Mouse (Mus musculus) gastrocnemius, postnatal 25 days (tissue): ENCODE data around the gene Rif1. TPM values are rescaled to one million over a fixed set of nuclear protein-coding genes. Genes with fewer than 3 reads are reported as not detected.

Experiments
- DNase-seq: peaks from one replicate; pipeline ENCODE4 v3.0.0; 2022
- long read RNA-seq, 2 experiments: library from polyadenylated mRNA; stranded (forward); transcript quantifications; one replicate each; pipeline ENCODE4 v2.0.0; 2021
- total RNA-seq, 2 experiments: library from RNA; stranded (reverse); gene quantifications; 1 replicate in 1 of 2; 2 replicates in 1 of 2; pipeline ENCODE4 v1.2.3; 2021

Rif1 gene
- 10 to 100 TPM in 1 of 2 experiments, 1 to 10 TPM in 1; 9.0 to 10.4 TPM for total RNA-seq
- long read RNA-seq, experiment 1, result 0 reads
- long read RNA-seq, experiment 2, partial matches to known transcripts, result 1 of 4 reads
- long read RNA-seq, experiment 2, other reads (novel, unspliced or antisense), result 3 of 4 reads

DNA sequence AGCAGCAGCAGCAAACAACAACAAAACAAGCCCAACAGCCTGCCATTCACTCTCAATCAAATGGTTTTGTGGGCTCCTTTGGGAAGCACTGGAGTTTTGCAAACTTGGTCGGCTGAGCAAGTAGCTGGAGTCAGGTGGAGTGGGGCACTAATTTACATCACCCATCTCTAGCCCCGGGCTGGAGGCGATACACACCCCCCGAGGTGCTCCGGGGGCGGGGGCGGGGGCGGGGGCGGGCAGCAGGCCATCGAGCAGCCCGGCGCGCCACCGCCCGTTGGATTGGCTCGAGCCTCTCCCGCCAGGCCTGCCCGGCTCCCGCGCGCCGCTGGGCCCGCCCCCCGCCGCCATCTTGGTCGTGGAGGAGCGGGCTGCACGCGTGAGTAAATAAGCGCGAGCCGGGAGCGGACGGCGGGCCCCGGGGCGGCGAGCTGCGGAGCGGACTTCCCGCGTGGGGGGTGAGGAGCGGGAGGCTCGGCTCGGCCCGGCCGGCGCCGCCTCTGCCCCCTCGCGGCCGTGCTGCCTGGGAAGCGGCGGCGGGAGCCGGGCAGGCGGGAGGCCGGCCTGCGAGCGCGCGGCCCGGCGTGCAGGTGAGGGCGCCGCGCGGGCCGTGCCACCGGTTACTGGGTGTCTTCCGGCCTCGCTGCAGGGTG lies at the start of gene Rif1:
Gene Rif1, plus strand, starts transcription at position 342 of the 650 bp plus-strand sequence.
- DNase-seq, result peak; percentile 88

DNA sequence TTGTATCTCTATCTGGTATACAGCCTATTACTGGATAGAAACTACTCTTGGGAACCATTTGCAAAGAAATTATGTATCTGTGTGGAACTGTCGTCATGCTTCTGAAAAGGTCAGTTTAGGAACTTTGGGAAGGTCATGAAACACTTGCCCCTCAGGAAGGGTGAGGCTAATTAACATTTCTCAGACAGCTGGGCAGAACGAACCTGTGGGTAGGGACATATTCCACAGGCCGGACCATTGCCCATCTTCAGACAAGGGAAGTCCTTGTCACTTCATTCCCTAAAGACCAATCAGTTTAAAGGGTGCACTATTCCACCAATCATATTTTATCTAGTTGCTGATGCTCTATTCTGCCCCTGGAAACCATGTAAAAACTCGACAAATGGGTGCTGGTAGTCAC lies 45.6 kb upstream of the Rif1 start:
- DNase-seq, result no peak

DNA sequence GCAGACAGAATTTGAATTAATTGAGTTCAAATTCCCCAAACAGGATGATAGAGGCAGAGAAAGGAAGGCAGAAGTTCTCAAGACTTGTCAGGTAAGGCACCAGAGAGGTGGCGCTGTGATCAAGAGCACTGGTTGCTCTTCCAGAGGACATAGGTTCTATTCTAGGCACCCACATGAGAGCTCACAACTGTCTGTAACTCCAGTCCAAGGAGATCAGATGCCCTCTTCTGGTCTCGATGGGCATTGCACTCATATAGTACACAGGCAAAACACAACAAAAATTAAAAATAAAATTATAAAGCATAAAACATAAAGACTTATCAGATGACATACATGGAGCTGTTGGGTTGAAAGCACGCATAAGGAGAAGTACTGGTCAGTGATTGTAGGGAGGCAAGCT lies 43.2 kb upstream of the Rif1 start:
- no peak for DNase-seq

DNA sequence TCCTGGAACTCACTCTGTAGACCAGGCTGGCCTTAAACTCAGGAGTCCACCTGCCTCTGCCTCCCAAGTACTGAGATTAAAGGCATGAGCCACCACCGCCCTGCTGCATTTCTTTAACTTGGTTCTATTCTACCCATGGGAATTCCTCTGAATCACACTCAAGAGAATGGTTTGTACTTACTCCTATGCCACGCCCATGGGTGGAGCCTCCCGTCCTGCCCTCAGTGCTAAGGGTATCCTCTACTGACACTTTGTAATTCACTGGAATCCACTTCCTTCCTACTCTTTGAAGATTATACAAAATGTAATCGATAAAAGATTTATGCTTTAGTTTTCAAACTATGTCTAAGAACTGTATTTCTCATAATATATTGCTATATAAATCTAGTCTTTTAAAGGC lies 41.1 kb upstream of the Rif1 start:
- DNase-seq, result no peak

DNA sequence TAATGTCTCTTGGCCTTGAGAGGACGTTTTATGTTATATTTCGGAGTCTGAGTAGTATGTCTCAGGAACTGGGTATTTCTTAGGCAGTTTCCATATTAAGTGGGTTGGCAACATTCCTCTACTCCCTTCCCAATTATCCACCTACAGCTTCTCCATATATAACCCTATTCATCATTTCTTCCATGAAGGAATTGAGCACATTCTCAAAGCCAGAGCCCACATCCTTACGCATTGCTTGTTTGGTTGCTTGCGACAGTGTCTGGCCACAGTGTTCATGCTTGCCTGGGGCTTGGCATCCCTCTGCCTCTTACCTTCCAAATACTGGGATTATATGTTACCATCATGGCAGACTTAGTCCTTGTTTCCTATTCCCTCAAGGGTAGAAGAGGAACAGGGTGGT lies 38.0 kb upstream of the Rif1 start:
- no peak for DNase-seq

DNA sequence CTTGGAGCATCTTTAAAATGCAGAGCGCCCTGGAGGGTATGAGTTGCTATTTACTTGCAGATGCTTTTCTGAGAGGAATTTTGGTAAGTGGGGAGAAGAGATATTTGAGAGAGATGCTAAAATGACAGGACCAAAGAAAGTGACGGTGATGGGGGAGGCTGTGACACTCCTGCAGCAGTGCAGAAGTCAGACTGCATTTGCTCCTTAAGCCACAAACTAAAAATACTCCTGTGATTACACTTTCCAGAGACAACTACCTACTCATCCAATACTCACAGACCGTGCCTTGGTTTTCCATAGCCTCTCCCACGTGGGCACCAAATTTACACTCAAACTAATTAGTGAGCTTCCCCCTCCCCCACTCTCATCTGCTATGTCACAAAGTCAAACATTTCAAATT lies 37.5 kb upstream of the Rif1 start:
- DNase-seq, result no peak

DNA sequence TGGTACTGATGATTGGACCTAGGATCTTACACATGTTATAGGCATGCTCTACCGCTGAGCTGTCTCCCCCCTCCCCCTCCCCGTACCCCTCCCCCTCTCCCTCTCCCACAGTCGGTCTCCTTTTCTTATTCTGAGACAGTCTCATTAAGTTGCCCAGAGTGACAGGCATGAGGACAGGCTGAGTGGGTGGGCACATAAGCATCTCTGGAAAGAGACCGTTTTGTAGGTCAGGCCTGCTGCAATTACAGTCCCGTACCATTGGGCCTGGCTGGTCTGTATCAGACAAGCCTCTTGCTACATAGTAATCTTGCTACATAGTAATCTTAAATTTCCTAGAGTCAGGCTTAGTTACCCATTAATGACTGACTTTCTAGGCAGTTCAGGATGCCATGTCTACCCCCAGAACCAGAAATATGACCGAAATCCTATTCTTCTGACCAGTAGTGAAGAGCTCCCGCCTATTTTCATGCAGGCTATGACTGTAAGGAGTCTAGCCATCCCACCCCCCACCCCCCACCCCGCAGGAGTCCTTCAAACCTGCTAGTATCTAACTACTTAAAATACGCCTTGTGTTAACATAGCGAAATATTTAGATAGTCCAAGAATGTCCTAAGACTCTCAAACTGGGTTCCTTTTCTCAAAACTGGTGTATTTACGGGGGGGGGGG lies 35.6 kb upstream of the Rif1 start:
- no peak for DNase-seq

DNA sequence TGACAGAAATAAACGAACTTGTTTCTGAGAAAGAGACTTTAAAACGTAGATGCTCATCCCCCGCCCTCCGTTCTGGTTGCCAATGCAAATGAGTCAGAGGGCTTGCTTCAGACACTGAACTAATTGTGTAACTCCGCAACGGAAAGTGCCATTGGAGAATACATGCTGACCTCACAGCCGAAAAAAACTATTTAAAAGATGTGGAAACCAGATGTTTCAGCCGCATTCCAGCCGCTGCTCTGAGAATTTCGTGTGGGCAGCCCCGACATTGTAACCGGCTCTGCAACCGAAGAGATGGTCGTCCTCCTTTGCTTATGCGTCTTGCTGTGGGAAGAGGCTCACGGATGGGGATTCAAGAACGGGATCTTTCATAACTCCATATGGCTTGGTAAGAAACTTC lies 34.8 kb upstream of the Rif1 start, which contains the start of gene Tnfaip6:
Gene Tnfaip6, plus strand, starts transcription at position 128 of the 400 bp plus-strand sequence.
- DNase-seq, result peak; percentile 69

DNA sequence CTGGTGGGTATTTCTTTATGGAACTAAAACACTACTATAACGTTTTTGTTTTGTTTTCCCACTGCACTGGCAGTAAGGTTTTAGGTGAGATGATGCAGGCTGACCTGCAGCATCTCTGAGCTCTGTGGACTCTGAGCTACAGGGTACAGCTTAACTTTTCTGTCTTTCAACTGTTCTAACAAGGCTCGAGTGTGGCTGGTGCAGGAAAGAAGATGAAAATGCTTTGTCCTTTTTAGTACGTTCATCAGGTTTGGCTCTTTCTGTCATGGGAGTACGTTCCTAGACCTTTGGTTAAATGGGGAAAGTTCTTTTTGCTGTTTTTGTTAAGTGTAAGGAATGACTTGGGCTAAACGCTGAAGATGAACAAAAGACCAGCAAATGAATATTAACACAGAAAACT lies 34.1 kb upstream of the Rif1 start:
- no peak for DNase-seq

DNA sequence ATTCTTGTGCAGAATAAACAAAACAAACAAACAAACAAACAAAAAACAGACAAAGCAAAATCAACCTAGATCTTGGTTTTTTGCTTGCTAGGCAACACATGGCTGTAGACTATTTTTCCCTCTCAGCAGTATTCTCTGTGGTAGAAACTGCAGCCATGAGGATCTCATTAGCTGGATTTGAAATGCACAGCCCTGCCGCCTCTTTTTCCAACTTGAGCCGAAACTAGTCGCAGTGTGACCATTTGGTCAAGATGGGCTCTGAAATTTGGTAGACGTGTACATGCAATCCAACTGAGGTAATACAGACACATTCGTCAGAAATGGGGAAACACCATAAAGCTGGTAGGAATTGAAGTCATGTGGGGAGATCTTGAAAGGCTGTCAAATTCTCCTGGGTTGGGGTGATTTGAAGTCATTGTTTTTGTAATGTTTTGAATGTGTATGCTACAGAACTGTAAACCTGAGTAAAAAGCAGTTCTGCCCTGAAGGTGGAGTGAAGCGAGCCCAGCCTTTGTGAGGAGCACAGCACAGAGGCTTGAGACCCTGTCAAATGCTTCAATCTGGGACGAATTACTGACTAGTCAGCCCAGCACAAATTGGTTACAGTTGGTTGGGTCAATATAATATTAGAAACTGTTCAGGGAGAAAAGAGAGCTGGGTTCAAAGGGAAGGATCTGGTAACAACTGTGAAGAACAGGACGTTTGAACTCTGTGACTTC lies 33.4 kb upstream of the Rif1 start:
- no peak for DNase-seq

DNA sequence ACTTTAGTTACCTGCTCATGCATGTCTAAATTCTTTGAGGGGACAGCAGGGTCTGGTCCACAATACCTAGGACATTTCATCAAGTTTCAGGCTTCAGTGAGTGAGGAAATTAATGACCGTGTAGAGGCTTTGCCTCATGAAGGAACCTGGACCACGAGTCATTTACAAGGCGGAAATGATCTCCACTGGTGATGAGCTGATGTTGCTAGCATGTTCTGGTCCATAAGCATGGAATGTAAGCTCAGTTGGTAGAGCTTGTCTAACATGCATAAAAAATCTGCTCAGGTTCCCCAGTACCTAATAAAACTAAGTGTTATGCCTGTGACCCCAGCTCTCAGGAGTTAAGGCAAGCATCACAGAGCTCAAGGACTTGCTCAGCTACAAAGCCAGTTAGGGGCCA lies 30.5 kb upstream of the Rif1 start:
- DNase-seq, result no peak

DNA sequence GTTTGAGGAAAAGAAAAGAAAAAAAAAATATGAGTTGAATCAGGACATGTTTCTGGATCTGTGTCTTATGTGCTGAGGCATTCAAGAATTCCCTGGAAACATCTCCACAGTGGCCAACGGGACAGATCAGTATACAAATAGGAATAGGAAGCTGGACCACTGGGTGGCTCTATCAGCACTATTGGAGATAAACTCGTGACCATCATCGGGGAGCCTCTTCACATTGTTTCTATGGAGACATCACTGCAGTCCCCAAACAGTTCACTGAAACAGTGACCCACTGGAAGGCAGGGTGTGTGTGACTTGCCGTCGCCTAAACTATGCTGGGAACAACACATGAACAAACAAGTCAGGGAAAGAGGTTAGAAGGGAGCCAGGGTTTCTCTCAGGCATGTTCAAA lies 29.9 kb upstream of the Rif1 start:
- peak; percentile 7 for DNase-seq

DNA sequence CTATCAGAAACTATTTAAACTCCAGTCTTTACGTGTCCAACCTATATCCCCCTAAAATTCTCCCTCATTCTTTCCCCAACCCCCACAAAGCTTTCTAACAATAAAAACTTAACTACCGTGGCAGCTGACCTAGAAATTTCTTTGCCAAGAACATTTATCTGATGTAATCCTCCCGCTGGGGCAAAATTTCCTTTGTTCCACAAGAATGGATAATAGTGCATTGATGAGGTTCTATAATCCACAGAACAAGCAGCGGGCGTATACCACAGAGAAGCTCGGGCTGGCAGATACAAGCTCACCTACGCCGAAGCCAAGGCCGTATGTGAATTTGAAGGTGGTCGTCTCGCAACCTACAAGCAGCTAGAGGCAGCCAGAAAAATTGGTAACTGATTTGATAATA lies 29.1 kb upstream of the Rif1 start:
- no peak for DNase-seq

DNA sequence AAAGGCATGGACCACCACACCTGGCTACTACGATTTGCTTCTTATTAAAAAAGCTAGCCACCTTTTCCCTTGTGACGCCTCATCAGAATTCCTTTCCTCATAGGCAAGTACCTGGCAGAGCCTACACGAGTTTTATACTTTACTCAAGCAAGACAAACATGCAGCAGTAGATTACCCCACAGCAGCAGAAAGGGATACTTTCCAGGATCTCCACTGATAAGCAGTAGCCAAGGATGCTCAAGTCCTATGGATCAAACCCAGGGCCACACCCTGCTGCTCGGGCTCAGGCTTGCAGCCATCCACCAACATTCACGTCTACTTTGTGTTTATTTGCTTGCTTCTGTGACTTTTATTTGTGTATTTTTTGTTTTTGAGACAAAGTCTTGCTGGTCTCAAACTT lies 26.6 kb upstream of the Rif1 start:
- no peak for DNase-seq

DNA sequence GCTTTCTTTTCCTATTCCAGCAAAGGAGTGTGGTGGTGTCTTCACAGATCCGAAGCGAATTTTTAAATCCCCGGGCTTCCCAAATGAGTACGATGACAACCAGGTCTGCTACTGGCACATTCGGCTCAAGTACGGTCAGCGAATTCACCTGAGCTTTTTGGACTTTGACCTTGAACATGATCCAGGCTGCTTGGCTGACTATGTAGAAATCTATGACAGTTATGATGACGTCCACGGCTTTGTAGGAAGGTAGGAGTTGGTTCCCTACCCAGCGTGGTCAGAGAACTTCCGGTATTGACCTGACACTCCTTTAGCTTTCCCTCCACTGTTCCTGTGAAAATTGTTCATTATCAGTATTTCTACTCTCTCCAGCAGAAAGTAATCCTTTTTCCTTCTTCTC lies 21.8 kb upstream of the Rif1 start:
- DNase-seq, result no peak

DNA sequence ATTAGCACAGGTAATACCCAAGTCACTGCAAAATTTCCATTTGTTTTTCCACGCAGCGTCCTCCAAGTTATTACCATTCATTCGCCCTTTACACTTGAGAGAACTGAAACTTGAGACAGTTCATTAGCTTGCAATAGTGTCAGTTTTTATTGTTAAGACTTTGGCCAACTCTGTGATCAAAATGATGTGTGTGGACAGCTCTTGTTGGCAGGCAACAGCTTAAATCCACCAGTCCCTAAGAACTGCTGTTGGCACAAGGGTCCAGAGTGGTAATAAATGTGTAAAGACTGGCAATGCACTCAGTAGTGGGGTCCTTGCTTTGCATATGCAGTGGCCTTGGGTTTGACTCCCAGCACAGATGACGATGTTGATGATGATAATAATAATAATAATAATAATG lies 20.3 kb upstream of the Rif1 start:
- no peak for DNase-seq

DNA sequence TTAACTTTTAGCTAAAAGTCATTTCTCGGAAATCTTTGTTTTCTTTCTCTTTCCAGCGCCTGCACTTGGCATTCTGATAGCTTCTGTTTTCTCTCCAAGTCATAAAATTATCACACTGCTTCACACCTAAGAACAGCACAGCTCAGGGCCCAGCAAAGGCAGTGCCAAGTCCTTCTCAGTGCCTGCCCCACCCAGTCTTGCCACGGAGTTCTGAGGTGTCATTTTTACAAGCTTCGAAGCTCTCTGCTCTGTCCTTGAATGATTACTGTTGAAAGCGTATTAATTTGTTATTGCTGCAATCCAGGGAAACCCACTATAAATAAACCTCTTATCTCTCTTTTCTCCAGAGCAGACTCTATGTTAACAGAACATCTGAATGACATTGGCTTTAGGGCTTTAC lies 19.1 kb upstream of the Rif1 start:
- DNase-seq, result no peak

DNA sequence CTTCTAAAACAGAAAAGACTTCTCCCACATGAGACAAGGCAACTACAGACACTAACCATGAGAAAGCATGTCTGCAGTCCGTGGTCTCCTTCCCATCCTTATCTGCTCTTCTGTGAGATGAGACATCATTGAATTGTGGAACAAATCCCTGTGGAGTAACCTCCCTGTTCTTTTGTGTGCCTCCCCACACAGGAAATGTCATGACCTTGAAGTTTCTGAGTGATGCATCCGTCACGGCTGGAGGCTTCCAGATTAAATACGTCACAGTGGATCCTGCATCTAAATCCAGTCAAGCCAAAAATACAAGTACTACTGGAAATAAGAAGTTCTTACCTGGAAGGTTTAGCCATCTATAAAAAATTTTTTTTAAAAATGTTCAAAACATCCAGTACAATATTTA lies 17.0 kb upstream of the Rif1 start:
- no peak for DNase-seq

DNA sequence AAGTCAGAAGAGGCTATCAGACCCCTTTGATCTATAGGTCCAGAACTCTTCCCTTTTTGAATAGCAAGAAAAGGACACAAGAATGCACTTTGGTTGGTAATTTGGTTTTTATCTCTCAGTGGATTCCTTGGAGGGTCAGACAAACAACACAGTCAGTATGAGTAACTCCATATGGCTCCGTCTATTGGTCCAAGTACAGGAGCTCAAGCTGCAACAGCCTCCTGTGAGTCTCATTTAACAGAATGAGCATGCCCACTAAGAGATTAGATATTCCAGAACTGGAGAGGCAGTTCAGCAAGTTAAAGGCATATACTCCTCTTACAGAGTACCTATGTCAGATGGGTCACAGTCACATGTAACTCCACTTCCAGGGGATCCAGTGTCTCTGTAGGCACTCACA lies 15.5 kb upstream of the Rif1 start:
- no peak for DNase-seq

DNA sequence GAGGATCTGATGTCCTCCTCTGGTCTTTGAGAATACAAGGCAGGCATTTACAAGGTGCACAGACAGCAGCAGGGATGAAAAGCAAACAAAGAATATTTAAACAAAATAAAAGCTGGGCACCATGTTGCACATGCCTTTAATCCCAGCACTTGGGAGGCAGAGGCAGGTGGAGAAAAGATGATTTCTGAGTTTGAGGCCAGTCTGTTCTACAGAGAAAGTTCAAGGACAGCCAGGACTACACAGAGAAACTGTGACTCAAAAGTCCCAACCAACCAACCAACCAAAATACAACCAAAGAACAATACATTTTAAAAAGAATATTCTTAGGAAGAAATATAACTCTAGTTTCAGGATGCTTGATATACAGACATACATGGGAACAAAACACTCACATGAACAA lies 15.0 kb upstream of the Rif1 start:
- no peak for DNase-seq

DNA sequence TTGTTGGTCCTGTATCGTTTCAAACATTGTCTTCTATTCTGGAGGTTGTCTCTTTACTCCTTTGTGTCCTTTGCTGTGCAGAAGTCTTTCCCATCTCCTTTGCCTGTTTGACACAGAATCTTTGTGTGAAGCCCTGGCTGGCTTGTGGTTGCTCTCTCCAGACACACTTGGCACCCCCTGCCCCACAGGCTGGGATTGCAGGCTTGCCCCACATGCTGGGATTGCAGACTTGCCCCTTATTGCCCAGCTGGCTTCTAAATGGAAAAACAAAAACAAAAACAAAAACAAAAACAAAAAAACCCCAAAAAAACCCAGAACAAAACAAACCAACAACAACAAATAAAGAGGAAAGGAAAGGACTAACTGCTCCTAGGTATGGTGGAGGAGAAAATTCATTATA lies 4.0 kb upstream of the Rif1 start:
- no peak for DNase-seq

DNA sequence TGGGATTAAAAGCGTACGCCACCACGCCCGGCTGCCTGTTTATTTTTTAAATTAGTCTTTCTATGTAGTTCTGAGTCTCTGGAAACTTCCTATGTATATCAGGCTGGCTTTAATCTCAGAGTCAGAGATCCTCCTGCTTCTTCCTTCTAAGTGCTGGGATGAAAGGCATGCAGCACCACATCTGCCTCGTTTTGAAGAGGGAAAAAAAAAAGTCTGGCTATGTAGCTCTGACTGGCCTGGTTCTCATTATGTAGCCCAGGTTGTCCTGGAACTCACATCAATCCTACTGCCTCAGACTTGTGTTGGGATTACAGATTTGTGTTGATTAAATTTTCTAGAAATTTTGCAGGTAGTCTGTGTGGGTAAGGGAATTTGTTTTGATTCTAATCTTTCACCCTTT lies 1.8 kb upstream of the Rif1 start:
- DNase-seq, result no peak

DNA sequence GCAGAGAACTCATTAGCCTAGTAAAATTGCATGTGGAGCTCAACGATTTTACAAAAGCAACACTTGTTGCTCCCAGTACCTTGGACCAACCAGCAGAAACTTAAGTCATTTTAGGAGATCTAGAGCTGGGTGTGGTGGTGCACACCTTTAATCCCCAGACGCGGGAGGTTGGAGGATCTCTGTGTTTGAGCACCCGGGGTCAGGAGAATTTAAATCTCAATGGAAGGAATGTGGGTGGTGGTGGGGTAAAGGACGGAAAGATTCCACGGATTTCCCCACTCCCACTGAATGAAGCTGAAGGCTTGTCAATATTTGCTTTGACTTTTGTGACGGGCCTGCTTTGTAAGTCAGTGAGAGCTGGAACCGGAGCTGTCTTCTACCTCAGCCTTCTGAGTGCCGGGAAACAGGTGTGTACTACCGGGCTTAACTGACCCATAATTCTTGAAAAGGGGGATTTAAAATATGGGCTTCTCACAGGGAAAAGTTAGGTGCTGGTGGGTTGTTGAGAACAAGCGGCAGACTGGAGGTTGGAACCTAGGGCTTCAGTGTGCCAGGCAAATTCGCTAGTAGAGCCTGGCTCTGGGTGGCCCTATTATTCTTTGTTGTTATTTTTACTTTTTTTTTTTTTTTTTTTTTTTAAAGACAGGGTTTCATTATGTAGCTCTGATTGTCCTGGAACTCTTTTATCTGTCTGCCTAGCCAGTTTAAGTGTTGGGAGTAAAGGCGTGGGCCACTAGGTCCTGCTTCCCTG lies 1.2 kb upstream of the Rif1 start:
- DNase-seq, result no peak
